Mouse (Mus musculus): ENCODE measurements around the gene Cst10. TPM values are rescaled to one million over a fixed set of nuclear protein-coding genes. Genes with fewer than 3 reads are reported as not detected.

The Cst10 gene
- not detected in 2 replicates for polyA plus RNA-seq (2014; fragmentation: Nextera tagmentation; extraction: Ambion mirVana)

DNA sequence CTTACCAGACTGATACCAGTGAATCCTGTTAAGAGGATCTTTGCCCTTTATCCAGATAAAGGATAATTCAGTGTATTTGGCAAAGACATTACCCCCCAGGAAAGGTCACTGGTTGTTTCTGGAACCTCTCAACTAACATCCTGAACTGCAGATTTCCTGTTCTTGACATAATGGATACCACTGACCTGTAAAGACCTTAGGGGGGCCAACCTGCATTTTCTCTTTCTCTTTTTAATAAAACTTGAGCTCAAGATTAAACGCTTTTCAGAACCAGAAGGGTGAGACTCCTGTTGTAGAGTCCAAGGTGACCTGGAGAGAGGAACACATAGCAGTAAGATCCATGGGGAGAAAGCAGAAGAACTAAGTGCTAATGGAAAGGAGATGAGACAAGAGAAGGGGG, at the start of gene Cst10:
Gene Cst10 (plus strand): TSS at position 301 of the 400 bp plus-strand sequence.
- Histone ChIP-seq H3K9me3 (replicated peaks; ENCODE audit: control insufficient read depth, low read length) (no peaks in the 10 kb centered on the region), H3K4me3 (ENCODE audit: low read depth, low read length) (no peak within 1 kb of the TSS), H3K4me1 (ENCODE audit: control insufficient read depth, insufficient read depth, low read length) (no peaks in the 10 kb centered on the region), H3K9ac (replicated peaks; ENCODE audit: low read length) (no peak within 1 kb of the TSS), H3K36me3 (replicated peaks; ENCODE audit: control insufficient read depth, insufficient read depth, low read depth, low read length) (no peaks in the 10 kb centered on the region), H3K4me2 (ENCODE audit: low read depth, low read length) (no peak within 1 kb of the TSS), H3K27me3 (ENCODE audit: control insufficient read depth, insufficient read depth, low read length) (no peaks in the 10 kb centered on the region), H3K27ac (replicated peaks; ENCODE audit: low read depth, low read length) (no peak within 1 kb of the TSS)
- no peak for DNase-seq (ENCODE audit: low spot score)
- no peak for ATAC-seq (replicated peaks; ENCODE audit: insufficient number of reproducible peaks, low FRiP score, low TSS enrichment, low read depth)
- WGBS: 65% methylated on average over 1 of the region's 1 CpGs

DNA sequence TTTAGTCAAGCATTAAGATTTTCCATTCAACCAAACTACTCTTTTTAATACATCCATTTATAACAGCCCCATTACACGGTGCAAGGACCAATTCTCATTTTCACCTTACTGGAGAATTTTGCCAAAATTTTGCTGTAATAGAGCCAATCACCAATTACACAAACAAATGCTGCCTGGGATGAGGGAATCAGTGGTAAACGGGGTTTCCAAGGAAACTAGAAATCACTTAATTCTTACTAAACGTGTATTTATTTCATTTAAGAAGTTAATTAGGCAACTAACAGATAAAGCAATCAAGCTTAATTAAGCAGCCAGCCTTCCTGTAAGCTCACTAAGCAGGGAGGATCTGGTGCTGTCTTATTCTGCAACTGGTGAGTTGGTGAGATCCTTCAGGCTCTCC, 11.9 kb upstream of the Cst10 start:
- H3K36me3 ChIP-seq (replicated peaks; ENCODE audit: control insufficient read depth, insufficient read depth, low read depth, low read length): no peaks in the 10 kb centered on the region
- no peak overlapping the region for H3K9ac ChIP-seq (replicated peaks; ENCODE audit: low read length)
- no peak overlapping the region for H3K27ac ChIP-seq (replicated peaks; ENCODE audit: low read depth, low read length)
- WGBS: 60% methylated on average over 3 of the region's 3 CpGs
- H3K4me1 ChIP-seq (ENCODE audit: control insufficient read depth, insufficient read depth, low read length): no peaks in the 10 kb centered on the region
- no peak for ATAC-seq (replicated peaks; ENCODE audit: insufficient number of reproducible peaks, low FRiP score, low TSS enrichment, low read depth)
- no peak overlapping the region for H3K4me3 ChIP-seq (ENCODE audit: low read depth, low read length)
- H3K9me3 ChIP-seq (replicated peaks; ENCODE audit: control insufficient read depth, low read length): no peaks in the 10 kb centered on the region
- H3K27me3 ChIP-seq (ENCODE audit: control insufficient read depth, insufficient read depth, low read length): no peaks in the 10 kb centered on the region
- no peak overlapping the region for H3K4me2 ChIP-seq (ENCODE audit: low read depth, low read length)
- DNase-seq (ENCODE audit: low spot score): no peak

DNA sequence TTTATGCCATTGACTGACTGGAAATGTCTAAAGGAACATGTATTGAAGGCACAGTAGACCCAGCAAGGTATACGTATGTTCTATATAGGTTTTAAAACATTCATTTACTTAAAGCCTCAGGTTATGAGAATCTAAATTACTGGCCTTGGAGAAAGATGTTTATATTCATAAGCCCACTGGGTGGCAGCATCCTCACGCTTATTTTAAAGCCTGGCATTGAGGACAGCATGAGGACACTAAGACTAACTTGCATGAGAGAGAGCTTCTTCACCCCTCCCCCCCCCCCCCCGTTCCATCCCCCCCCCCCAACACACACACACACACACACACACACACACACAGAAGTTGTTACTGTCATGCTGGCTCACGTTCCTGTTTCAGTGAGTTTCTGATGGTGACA, 17.7 kb downstream of the Cst10 start:
- Histone ChIP-seq H3K4me1 (ENCODE audit: control insufficient read depth, insufficient read depth, low read length) (no peaks in the 10 kb centered on the region), H3K9me3 (replicated peaks; ENCODE audit: control insufficient read depth, low read length) (no peaks in the 10 kb centered on the region), H3K9ac (replicated peaks; ENCODE audit: low read length) (no peak overlapping the region), H3K4me3 (ENCODE audit: low read depth, low read length) (no peak overlapping the region), H3K36me3 (replicated peaks; ENCODE audit: control insufficient read depth, insufficient read depth, low read depth, low read length) (no peaks in the 10 kb centered on the region), H3K27ac (replicated peaks; ENCODE audit: low read depth, low read length) (no peak overlapping the region), H3K27me3 (ENCODE audit: control insufficient read depth, insufficient read depth, low read length) (no peaks in the 10 kb centered on the region), H3K4me2 (ENCODE audit: low read depth, low read length) (no peak overlapping the region)
- 27% methylated on average over 4 of the region's 4 CpGs for WGBS
- ATAC-seq (replicated peaks; ENCODE audit: insufficient number of reproducible peaks, low FRiP score, low TSS enrichment, low read depth) (no peak), DNase-seq (ENCODE audit: low spot score) (peak; percentile 52)

All from embryonic facial prominence, embryonic 11.5 days (tissue).